Mouse (Mus musculus) kidney, adult 8-10 months (tissue): ENCODE measurements at regions not wholly inside any gene's neighbourhood (a gene's known extent, or its start where the extent isn't known, plus 50 kb on each side); places are given as distances from the start of the nearest gene placed in this dataset.

Experiments used
- DNase-seq, 2 experiments: peaks; one replicate each; pipeline ENCODE4 v3.0.0; 2022

- peak in 1 of 2 experiments; percentile 6 for DNase-seq
Observed at GRCm38 (mm10) chr11:18011101-18011733, 57.5 kb upstream of the Etaa1 start.

GRCm38 (mm10) chr11:18008140-18008539, 54.5 kb upstream of the Etaa1 start:
- DNase-seq: no peak
